Mouse (Mus musculus) embryonic fibroblast, embryonic 13.5 days (primary cell): ENCODE measurements around the gene Moxd1.

ENCODE experiments used
- CTCF ChIP-seq: IDR thresholded peaks from 2 replicates; pipeline ENCODE4 v1.5.1; 2011; ENCODE audit warnings: mild to moderate bottlenecking, control low read depth, low read length, moderate library complexity, borderline replicate concordance; ENCODE audit not compliant: insufficient read depth
- POLR2A ChIP-seq: IDR thresholded peaks from 2 replicates; pipeline ENCODE4 v1.6.1; 2011; ENCODE audit warnings: low read depth, mild to moderate bottlenecking, control low read depth, low read length, moderate library complexity

GRCm38 (mm10) chr10:24343068-24343467 is 119.8 kb downstream of the Moxd1 start:
- TF ChIP-seq CTCF (no peak), POLR2A (no peak)
